Mouse (Mus musculus) CD4-positive, CD25-positive, alpha-beta regulatory T cell (primary cell): Measurements from ENCODE around the gene Nupr1. TPM values are rescaled to one million over a fixed set of nuclear protein-coding genes. Genes with fewer than 3 reads are reported as not detected.

Experiments
- polyA plus RNA-seq: library from polyadenylated mRNA; unstranded; fragments of 100-300 nt; shearing (Covaris generic); gene quantifications from one replicate; pipeline ENCODE4 v1.2.1, GENCODE M21; 2017

Gene Nupr1
- polyA plus RNA-seq, result 0.34 TPM

DNA sequence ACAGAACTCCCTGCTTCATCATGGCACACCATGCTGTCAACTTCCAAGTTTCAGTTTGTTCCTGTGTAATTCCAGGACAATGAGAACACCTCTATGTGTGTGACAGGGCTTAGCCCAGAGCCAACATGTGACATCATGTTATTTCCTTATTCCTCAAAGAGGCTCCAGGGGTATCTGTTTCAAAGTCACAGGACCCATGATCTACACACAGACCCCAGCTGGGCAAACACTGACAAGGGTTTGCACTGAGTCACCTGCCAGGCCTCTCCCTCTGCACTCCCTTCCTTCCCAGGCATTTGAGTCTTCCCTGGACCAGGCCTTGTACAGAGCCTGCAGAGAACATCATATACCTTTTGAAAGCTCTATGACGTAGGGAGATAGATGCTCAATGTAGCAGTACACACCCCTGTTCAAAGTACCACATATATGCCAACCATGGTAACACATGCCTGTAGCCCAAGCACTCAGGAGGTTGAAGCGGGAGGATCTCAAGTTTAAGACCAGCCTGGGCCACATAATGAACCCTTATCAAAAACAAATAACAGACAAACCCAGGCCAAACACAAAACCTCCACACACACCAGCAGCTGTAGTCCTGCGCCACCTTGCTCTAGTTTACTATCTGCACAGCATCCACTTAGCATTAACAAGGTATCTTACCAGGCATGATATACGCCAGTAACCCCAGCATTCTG lies at the start of gene Nupr1:
Gene Nupr1 (minus strand): TSS at position 38 of the 695 bp plus-strand sequence.

DNA sequence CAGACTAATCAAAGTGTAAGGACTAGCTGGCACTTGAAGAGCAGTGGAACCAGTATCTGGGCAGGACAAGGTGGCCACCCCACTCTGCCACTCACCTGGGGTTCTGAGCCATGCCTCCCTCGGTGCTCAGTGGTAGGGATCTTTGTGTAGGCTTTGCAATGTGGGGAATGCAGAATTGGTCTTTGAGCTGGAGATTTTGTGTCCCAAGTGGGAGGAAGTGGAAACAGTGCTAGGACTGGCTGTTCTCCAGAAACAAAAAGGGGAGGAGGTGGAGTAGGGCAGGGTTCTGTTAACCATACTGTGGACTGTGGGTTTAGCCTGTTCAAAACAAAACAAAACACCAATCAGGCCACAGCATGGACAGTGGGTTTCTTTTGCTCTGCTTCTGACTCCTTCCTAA lies 45.5 kb upstream of the Nupr1 start, which contains the start of gene Sult1a1:
Gene Sult1a1 (minus strand): TSS at position 226 of the 400 bp plus-strand sequence.

DNA sequence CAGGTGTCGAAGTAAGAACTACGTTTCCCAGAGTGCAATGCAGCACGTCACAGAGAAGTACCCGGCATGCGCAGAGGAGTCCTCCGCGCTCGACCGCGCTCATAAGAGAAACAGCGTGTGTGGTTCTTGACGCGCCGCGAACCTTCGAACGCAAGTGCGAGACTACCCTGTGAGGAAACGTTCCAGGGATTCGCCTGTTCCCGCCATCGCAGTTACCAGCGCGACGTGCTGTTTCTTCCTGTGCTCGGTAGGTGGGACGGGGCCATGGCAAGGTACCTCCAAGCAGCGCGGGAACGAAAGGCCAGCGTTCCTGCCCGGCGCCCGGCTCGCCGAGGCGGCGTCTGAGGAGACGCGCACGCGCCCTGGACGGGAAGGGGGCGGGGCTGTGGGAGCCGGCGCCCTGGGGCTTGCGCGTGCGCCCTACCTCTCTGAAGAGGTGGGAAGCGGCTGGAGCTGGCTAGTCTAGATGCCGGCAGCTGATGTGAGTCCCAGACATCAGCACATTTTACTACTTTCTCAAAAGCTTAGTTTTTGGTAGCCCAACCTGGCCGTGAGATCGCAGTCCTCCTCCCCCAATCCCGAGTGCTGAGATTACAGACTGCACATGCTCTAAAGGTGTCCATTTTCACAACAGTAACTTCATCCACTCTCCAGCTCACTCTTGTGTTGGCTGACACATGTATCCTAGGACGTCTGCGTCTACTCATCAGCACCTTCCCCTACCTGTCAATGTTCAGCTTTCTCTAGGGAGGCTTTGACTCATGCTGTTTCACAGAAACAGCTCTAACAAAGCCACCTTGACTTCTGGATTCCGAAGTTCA lies 18.8 kb upstream of the Nupr1 start, which contains the start of gene Sgf29:
Gene Sgf29 (plus strand): TSS at position 79 of the 821 bp plus-strand sequence.

DNA sequence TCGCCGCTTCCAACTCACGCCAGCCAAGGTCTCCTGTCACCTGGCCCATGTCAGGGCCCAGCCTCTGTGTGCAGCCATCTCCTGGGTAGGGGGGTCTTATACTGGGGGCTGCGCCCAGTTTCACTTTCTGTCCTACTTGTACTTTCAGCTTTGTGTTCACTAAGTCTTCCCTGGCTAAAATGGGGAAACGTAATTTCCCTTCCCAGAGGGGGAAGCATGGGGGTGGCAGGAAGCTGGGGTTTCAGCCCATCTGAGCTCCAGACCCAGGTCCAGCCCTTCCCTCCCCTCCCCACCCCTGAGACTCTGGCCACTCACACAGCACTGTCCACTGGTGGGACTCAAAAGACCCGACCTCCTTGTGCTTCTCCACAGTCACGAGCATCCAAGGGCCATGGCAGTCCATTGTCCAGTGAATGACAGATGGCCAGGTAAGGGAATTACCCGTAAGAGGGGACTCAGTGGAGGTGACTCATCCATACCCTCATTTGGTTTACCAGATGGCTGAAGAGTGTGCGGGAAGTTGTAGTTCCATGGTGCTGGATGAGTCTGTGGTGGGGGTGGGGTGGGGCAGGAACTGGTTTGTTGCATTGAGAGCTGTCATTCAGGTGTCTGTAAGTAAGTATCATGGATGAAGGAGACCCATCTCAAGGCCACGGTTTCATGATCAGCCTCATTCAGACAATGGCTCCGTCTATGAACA lies 35.6 kb downstream of the Nupr1 start, which contains the start of gene Il27:
Gene Il27 (minus strand): TSS at position 80 of the 700 bp plus-strand sequence.

DNA sequence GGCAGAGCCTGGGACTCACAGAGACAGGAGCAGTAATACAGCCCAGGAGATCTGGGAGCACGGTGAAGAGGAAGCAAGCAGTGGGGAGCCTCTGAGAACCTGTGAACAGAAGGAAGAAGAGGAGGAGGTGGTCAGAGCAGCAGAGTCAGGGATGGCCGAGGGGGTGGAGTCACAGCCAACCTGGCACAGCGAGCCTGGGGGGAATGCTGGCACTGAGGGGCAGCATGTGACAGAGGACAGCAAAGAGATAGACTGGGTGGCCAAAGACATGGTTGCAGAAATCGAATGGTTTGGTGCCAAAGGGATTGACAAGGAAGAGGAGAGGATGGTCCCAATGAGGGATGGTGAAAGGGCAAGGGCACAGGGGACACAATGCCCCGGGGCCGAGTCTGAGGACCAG lies 44.9 kb downstream of the Nupr1 start, which contains the start of gene Cln3:
Gene Cln3 (minus strand): TSS at position 101 of the 400 bp plus-strand sequence.

DNA sequence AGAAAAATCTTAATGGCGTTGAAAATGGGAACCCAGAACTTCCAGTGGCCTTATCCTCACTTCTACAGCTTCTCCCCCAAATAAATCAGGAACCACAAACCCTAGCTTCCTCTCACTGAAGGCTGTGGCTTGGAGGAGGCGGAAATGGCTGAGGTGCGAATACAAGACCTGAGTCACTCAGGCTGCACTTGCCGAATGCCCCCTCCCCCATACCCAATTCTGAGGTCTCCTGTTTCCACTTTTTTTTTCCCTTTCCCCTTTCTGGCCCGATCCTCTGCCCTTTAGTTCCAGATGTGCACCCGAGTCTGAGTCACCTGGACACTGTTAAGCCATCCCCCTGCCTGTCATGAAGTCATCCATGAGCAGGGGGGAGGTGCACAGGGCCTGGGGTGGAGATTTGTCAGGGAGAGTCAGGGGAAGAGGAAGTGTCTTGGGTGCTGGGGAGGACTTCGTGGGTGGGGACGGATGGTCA lies 46.1 kb downstream of the Nupr1 start, which contains the start of gene Apobr:
Gene Apobr (plus strand): TSS at position 437 of the 472 bp plus-strand sequence.

Other genes with a start within 250 kb of the Nupr1 start
- gene Nfatc2ip, start 234.1 kb downstream of the Nupr1 start, polyA plus RNA-seq, result 5.1 TPM
- gene Cd19, start 216.0 kb downstream of the Nupr1 start, polyA plus RNA-seq, result 2.3 TPM
- 59.4 TPM for gene Rabep2, start 202.1 kb downstream of the Nupr1 start, polyA plus RNA-seq
- 0.31 TPM for gene Atp2a1, start 167.8 kb downstream of the Nupr1 start, polyA plus RNA-seq
- 47.6 TPM for gene Sh2b1, start 155.4 kb downstream of the Nupr1 start, polyA plus RNA-seq
- 110 TPM for gene Tufm, start 143.5 kb downstream of the Nupr1 start, polyA plus RNA-seq
- gene Atxn2l, start 127.4 kb downstream of the Nupr1 start, polyA plus RNA-seq, result 111 TPM
- 186 TPM for gene Eif3c, start 64.5 kb downstream of the Nupr1 start, polyA plus RNA-seq
- gene Apobr, start 45.9 kb downstream of the Nupr1 start, polyA plus RNA-seq, result 2.1 TPM
- gene Cln3, start 45.0 kb downstream of the Nupr1 start, polyA plus RNA-seq, result 94.3 TPM
- not detected for gene Il27, start 35.9 kb downstream of the Nupr1 start, polyA plus RNA-seq
- gene Sgf29, start 18.4 kb upstream of the Nupr1 start, polyA plus RNA-seq, result 101 TPM
- gene Sult1a1, start 45.6 kb upstream of the Nupr1 start, polyA plus RNA-seq, result 0.96 TPM
- 118 TPM for gene Bola2, start 64.5 kb upstream of the Nupr1 start, polyA plus RNA-seq
- 9.2 TPM for gene Slx1b, start 64.9 kb upstream of the Nupr1 start, polyA plus RNA-seq
- gene Coro1a, start 76.9 kb upstream of the Nupr1 start, polyA plus RNA-seq, result 3,348 TPM
- 35.2 TPM for gene Mapk3, start 128.7 kb upstream of the Nupr1 start, polyA plus RNA-seq
- gene Gdpd3, start 135.5 kb upstream of the Nupr1 start, polyA plus RNA-seq, result 1.7 TPM
- 606 TPM for gene Ypel3, start 146.1 kb upstream of the Nupr1 start, polyA plus RNA-seq
- gene Tbx6, start 150.6 kb upstream of the Nupr1 start, polyA plus RNA-seq, result 4.3 TPM
- gene Ppp4c, start 161.6 kb upstream of the Nupr1 start, polyA plus RNA-seq, result 417 TPM
- not detected for gene Fam57b, start 166.8 kb upstream of the Nupr1 start, polyA plus RNA-seq
- gene 4930451I11Rik, start 200.8 kb upstream of the Nupr1 start, polyA plus RNA-seq, result not detected
- 0.14 TPM for gene Doc2a, start 216.6 kb upstream of the Nupr1 start, polyA plus RNA-seq
- gene Hirip3, start 231.1 kb upstream of the Nupr1 start, polyA plus RNA-seq, result 7.3 TPM
- 95.0 TPM for gene Ino80e, start 231.5 kb upstream of the Nupr1 start, polyA plus RNA-seq